ENCODE assay signal across 8 mouse cellular contexts in genomic region chr11:45881026-45881682, GRCm38 (mm10). TPM values are rescaled to one million over a fixed set of nuclear protein-coding genes. Genes with fewer than 3 reads are reported as not detected.
A peak's percentile ranks its signal among the peaks of the same experiment; 100 is the strongest.
DNase-seq lines count a peak whose midpoint lies in the region; ATAC-seq and TF ChIP-seq lines count a peak whose summit lies in the region.

No protein-coding gene starts in this region.

- no peaks in the 10 kb centered on the region for H3K9me3 ChIP-seq in neural tube, embryonic 11.5 days (ENCODE audit: control insufficient read depth, low read length)
- H3K9me3 ChIP-seq in forebrain, embryonic 12.5 days = no peaks in the 10 kb centered on the region
- no peaks in the 10 kb centered on the region for H3K9me3 ChIP-seq in hindbrain, embryonic 16.5 days (ENCODE audit: control insufficient read depth, low read length)
- H3K9me3 ChIP-seq in midbrain, postnatal 0 days (ENCODE audit: low read length) = no peaks in the 10 kb centered on the region

- intact Hi-C loops in left cerebral cortex, postnatal 4 days (cut with DNase I) = loop anchor here (10.0 kb wide), 2 partner anchors 126 to 1266 kb away; partner anchors contain the start of gene Ebf1

- no peak for ATAC-seq in neural tube, embryonic 11.5 days (ENCODE audit: insufficient read depth, low FRiP score, low TSS enrichment)
- ATAC-seq in forebrain, embryonic 12.5 days (ENCODE audit: low FRiP score) = peak; percentile 55; the same call in 1 of the 2 replicates
- peak; percentile 72 for ATAC-seq in hindbrain, embryonic 16.5 days
- no peak for ATAC-seq in midbrain, postnatal 0 days (ENCODE audit: low FRiP score)

- H3K27ac ChIP-seq in neural tube, embryonic 11.5 days (ENCODE audit: low read depth, low read length) = no peak overlapping the region
- H3K27ac ChIP-seq in forebrain, embryonic 12.5 days = peak overlapping the region; percentile 71; the same call in 1 of the 2 replicates
- peak overlapping the region; percentile 60; the same call in 1 of the 2 replicates for H3K27ac ChIP-seq in hindbrain, embryonic 16.5 days (ENCODE audit: low read depth, low read length)
- no peak overlapping the region for H3K27ac ChIP-seq in midbrain, postnatal 0 days (ENCODE audit: low read depth, low read length)

- H3K4me1 ChIP-seq in neural tube, embryonic 11.5 days (ENCODE audit: control insufficient read depth, insufficient read depth, low read length) = no peaks in the 10 kb centered on the region
- peaks cover 36% of the 10 kb centered on the region for H3K4me1 ChIP-seq in forebrain, embryonic 12.5 days
- H3K4me1 ChIP-seq in hindbrain, embryonic 16.5 days (ENCODE audit: control insufficient read depth, insufficient read depth, low read depth, low read length) = peaks cover 11% of the 10 kb centered on the region
- no peaks in the 10 kb centered on the region for H3K4me1 ChIP-seq in midbrain, postnatal 0 days (ENCODE audit: insufficient read depth, low read length)

- peak; percentile 21 for DNase-seq in neural tube, embryonic 11.5 days (ENCODE audit: low spot score)
- no peak for DNase-seq in neural tube, embryonic 10.5 days (ENCODE audit: extremely low spot score, low spot score)
- DNase-seq in adrenal gland, adult 2 months = peak; percentile 53
- DNase-seq in left cerebral cortex, postnatal 4 days = peak; percentile 50
- peak; percentile 80 for DNase-seq in midbrain, postnatal 0 days (ENCODE audit: low spot score)
- no peak for DNase-seq in urinary bladder, postnatal 10 days (ENCODE audit: low spot score)

- H3K4me3 ChIP-seq in neural tube, embryonic 11.5 days (ENCODE audit: low read depth, low read length) = no peak overlapping the region
- no peak overlapping the region for H3K4me3 ChIP-seq in forebrain, embryonic 12.5 days (replicated peaks)
- H3K4me3 ChIP-seq in hindbrain, embryonic 16.5 days (ENCODE audit: low read length) = no peak overlapping the region
- no peak overlapping the region for H3K4me3 ChIP-seq in midbrain, postnatal 0 days (ENCODE audit: low read depth, low read length)

- WGBS in neural tube, embryonic 11.5 days = 73% methylated on average over 6 of the region's 6 CpGs
- WGBS in forebrain, embryonic 12.5 days = 38% methylated on average over 6 of the region's 6 CpGs
- WGBS in hindbrain, embryonic 16.5 days = 31% methylated on average over 6 of the region's 6 CpGs
- 37% methylated on average over 6 of the region's 6 CpGs for WGBS in midbrain, postnatal 0 days

- H3K9ac ChIP-seq in neural tube, embryonic 11.5 days (ENCODE audit: low read length) = no peak overlapping the region
- H3K9ac ChIP-seq in forebrain, embryonic 12.5 days = no peak overlapping the region
- no peak overlapping the region for H3K9ac ChIP-seq in hindbrain, embryonic 16.5 days (ENCODE audit: low read depth, low read length)
- H3K9ac ChIP-seq in midbrain, postnatal 0 days (replicated peaks; ENCODE audit: low read length, poor library complexity, severe bottlenecking) = no peak overlapping the region

- peak; percentile 75 for TF ChIP-seq CTCF in midbrain, postnatal 0 days (IDR thresholded peaks at IDR 0.05)

- H3K36me3 ChIP-seq in neural tube, embryonic 11.5 days (ENCODE audit: control insufficient read depth, insufficient read depth, low read length) = no peaks in the 10 kb centered on the region
- no peaks in the 10 kb centered on the region for H3K36me3 ChIP-seq in forebrain, embryonic 12.5 days (replicated peaks)
- H3K36me3 ChIP-seq in hindbrain, embryonic 16.5 days (ENCODE audit: control insufficient read depth, insufficient read depth, low read length) = no peaks in the 10 kb centered on the region
- H3K36me3 ChIP-seq in midbrain, postnatal 0 days (ENCODE audit: insufficient read depth, low read length) = 0 out of 2 replicates have a peak, but pooled peaks cover 5% of the 10 kb centered on the region

- no peaks in the 10 kb centered on the region for H3K27me3 ChIP-seq in neural tube, embryonic 11.5 days (ENCODE audit: control insufficient read depth, insufficient read depth, low read length)
- H3K27me3 ChIP-seq in forebrain, embryonic 12.5 days = no peaks in the 10 kb centered on the region
- no peaks in the 10 kb centered on the region for H3K27me3 ChIP-seq in hindbrain, embryonic 16.5 days (replicated peaks; ENCODE audit: control insufficient read depth, insufficient read depth, low read length)
- H3K27me3 ChIP-seq in midbrain, postnatal 0 days (ENCODE audit: insufficient read depth, low read length) = no peaks in the 10 kb centered on the region

- no peak overlapping the region for H3K4me2 ChIP-seq in neural tube, embryonic 11.5 days (ENCODE audit: low read depth)
- peak overlapping the region; percentile 16; the same call in 1 of the 2 replicates for H3K4me2 ChIP-seq in forebrain, embryonic 12.5 days
- H3K4me2 ChIP-seq in hindbrain, embryonic 16.5 days (ENCODE audit: low read length) = no peak overlapping the region
- no peak overlapping the region for H3K4me2 ChIP-seq in midbrain, postnatal 0 days (ENCODE audit: low read depth, low read length, poor library complexity, severe bottlenecking)

RNA-seq across cellular contexts. Expression of gene Clint1, which starts 29.3 kb away (rescaled TPM):
- polyA plus RNA-seq in neural tube, embryonic 11.5 days (2014; fragmentation: Nextera tagmentation; extraction: Ambion mirVana) = 67.7 and 68.8 TPM in 2 replicates
- 10 to 100 TPM; 61.2 to 99.1 TPM for total RNA-seq in adrenal gland, adult 2 months (2021)
- polyA plus RNA-seq in adrenal gland, adult 2 months (2012; rRNA removed) = 26.1 and 41.4 TPM in 2 replicates
- 76.0 and 77.9 TPM in 2 replicates for polyA plus RNA-seq in forebrain, embryonic 12.5 days (2016; fragmentation: Nextera tagmentation; extraction: Ambion mirVana)
- polyA plus RNA-seq in hindbrain, embryonic 16.5 days (2015; fragmentation: Nextera tagmentation; extraction: Ambion mirVana) = 39.4 and 43.4 TPM in 2 replicates
- total RNA-seq in left cerebral cortex, postnatal 4 days (2021) = 10 to 100 TPM; 41.0 to 42.3 TPM
- total RNA-seq in midbrain, postnatal 0 days (2014; rRNA removed) = 32.7 and 34.5 TPM in 2 replicates
- 25.4 and 27.6 TPM in 2 replicates for polyA plus RNA-seq in midbrain, postnatal 0 days (2015; fragmentation: Nextera tagmentation; extraction: Ambion mirVana)

Comparison
In these comparisons a context has a peak if more than half of its experiments do, and no peak if none do; other contexts are left out.
1. DNase-seq: peak in neural tube, embryonic 11.5 days (single experiment), adrenal gland, adult 2 months (single experiment), left cerebral cortex, postnatal 4 days (single experiment) and midbrain, postnatal 0 days (single experiment); none in neural tube, embryonic 10.5 days (single experiment) and urinary bladder, postnatal 10 days (single experiment).
2. ATAC-seq: peak in forebrain, embryonic 12.5 days (single experiment) and hindbrain, embryonic 16.5 days (single experiment); none in neural tube, embryonic 11.5 days (single experiment) and midbrain, postnatal 0 days (single experiment).
3. H3K27ac ChIP-seq: peak in forebrain, embryonic 12.5 days (single experiment) and hindbrain, embryonic 16.5 days (single experiment); none in neural tube, embryonic 11.5 days (single experiment) and midbrain, postnatal 0 days (single experiment).